ENCODE assay signal across 9 mouse cellular contexts in genomic region chr4:130081345-130082190, GRCm38 (mm10). TPM values are rescaled to one million over a fixed set of nuclear protein-coding genes. Genes with fewer than 3 reads are reported as not detected.
DNase-seq lines count a peak whose midpoint lies in the region; ATAC-seq lines count a peak whose summit lies in the region.
"Had no signal": no experiment of that assay in that cellular context is flagged by ENCODE, and none has a peak within 500 bp of the region (broad histone marks: within the 10 kb centered on the region; RNA-seq: fewer than 3 reads in every experiment).

No protein-coding gene starts in this region.

- H3K36me3 ChIP-seq in neural tube, embryonic 13.5 days = no peaks in the 10 kb centered on the region
- no peaks in the 10 kb centered on the region for H3K36me3 ChIP-seq in hindbrain, embryonic 16.5 days (ENCODE audit: control insufficient read depth, insufficient read depth, low read length)

- ATAC-seq in neural tube, embryonic 13.5 days (ENCODE audit: low read depth) = peak; percentile 54
- ATAC-seq in hindbrain, embryonic 16.5 days = peak; percentile 92
- no peak for ATAC-seq in inflammation-experienced regulatory T-cells, adult 6 months

- H3K9ac ChIP-seq in neural tube, embryonic 13.5 days = peak overlapping the region; percentile 5; the same call in 1 of the 2 replicates
- no peak overlapping the region for H3K9ac ChIP-seq in hindbrain, embryonic 16.5 days (ENCODE audit: low read depth, low read length)

- H3K27me3 ChIP-seq in neural tube, embryonic 13.5 days = peaks cover 14% of the 10 kb centered on the region
- no peaks in the 10 kb centered on the region; the same call in 1 of the 2 replicates for H3K27me3 ChIP-seq in hindbrain, embryonic 16.5 days (replicated peaks; ENCODE audit: control insufficient read depth, insufficient read depth, low read length)

- 74% methylated on average over 19 of the region's 19 CpGs for WGBS in neural tube, embryonic 13.5 days
- WGBS in hindbrain, embryonic 16.5 days = 64% methylated on average over 19 of the region's 19 CpGs

- no peak overlapping the region for H3K4me2 ChIP-seq in neural tube, embryonic 13.5 days
- peak overlapping the region; percentile 2; the same call in 1 of the 2 replicates for H3K4me2 ChIP-seq in hindbrain, embryonic 16.5 days (ENCODE audit: low read length)

- no peaks in the 10 kb centered on the region for H3K9me3 ChIP-seq in neural tube, embryonic 13.5 days
- no peaks in the 10 kb centered on the region for H3K9me3 ChIP-seq in hindbrain, embryonic 16.5 days (ENCODE audit: control insufficient read depth, low read length)

- H3K4me1 ChIP-seq in neural tube, embryonic 13.5 days (replicated peaks) = peaks cover 30% of the 10 kb centered on the region
- H3K4me1 ChIP-seq in hindbrain, embryonic 16.5 days (ENCODE audit: control insufficient read depth, insufficient read depth, low read depth, low read length) = peaks cover 36% of the 10 kb centered on the region

- 0 out of 2 replicates have a peak overlapping the region, but pooled peaks have one; percentile 28 for H3K27ac ChIP-seq in neural tube, embryonic 13.5 days (replicated peaks)
- peak overlapping the region; percentile 47; the same call in 1 of the 2 replicates for H3K27ac ChIP-seq in hindbrain, embryonic 16.5 days (ENCODE audit: low read depth, low read length)

- no peak overlapping the region for H3K4me3 ChIP-seq in neural tube, embryonic 13.5 days
- no peak overlapping the region for H3K4me3 ChIP-seq in hindbrain, embryonic 16.5 days (ENCODE audit: low read length)

- intact Hi-C loops in left cerebral cortex, postnatal 4 days (cut with DNase I) = no loop called here

- no peak for DNase-seq in neural tube, embryonic 10.5 days (ENCODE audit: extremely low spot score, low spot score)
- peak; percentile 45 for DNase-seq in brain, embryonic 18.5 days (ENCODE audit: low read depth, low spot score)
- peak; percentile 42 for DNase-seq in gastrocnemius, adult 18-20 months (ENCODE audit: low spot score)
- peak; percentile 96 for DNase-seq in left cerebral cortex, postnatal 4 days
- peak; percentile 87 for DNase-seq in right cerebral cortex, postnatal 4 days

RNA-seq across cellular contexts. Expression of gene Pef1, which starts 20.8 kb away (rescaled TPM):
- polyA plus RNA-seq in neural tube, embryonic 13.5 days (2015; fragmentation: Nextera tagmentation; extraction: Ambion mirVana) = 61.8 and 62.9 TPM in 2 replicates
- 10 to 100 TPM; 33.7 to 38.6 TPM for total RNA-seq in gastrocnemius, adult 18-20 months (2021)
- 69.0 and 71.3 TPM in 2 replicates for polyA plus RNA-seq in hindbrain, embryonic 16.5 days (2015; fragmentation: Nextera tagmentation; extraction: Ambion mirVana)
- 10 to 100 TPM; 33.8 to 36.1 TPM for total RNA-seq in left cerebral cortex, postnatal 4 days (2021)
- polyA plus RNA-seq in inflammation-experienced regulatory T-cells, adult 6 months (2017; shearing (Covaris generic)) = 10 to 100 TPM; 35.8 to 44.4 (median 36.9) TPM

RNA-seq across cellular contexts. Expression of gene Col16a1, which starts 33.9 kb away (rescaled TPM):
- polyA plus RNA-seq in neural tube, embryonic 13.5 days (2015; fragmentation: Nextera tagmentation; extraction: Ambion mirVana) = 11.9 and 14.7 TPM in 2 replicates
- total RNA-seq in gastrocnemius, adult 18-20 months (2021) = 1 to 10 TPM; 2.5 to 2.9 TPM
- 11.8 and 16.2 TPM in 2 replicates for polyA plus RNA-seq in hindbrain, embryonic 16.5 days (2015; fragmentation: Nextera tagmentation; extraction: Ambion mirVana)
- 10 to 100 TPM; 19.5 to 24.1 TPM for total RNA-seq in left cerebral cortex, postnatal 4 days (2021)
- polyA plus RNA-seq in inflammation-experienced regulatory T-cells, adult 6 months (2017; shearing (Covaris generic)) = not detected

RNA-seq across cellular contexts. Expression of gene Hcrtr1, which starts 57.6 kb away (rescaled TPM):
- polyA plus RNA-seq in neural tube, embryonic 13.5 days (2015; fragmentation: Nextera tagmentation; extraction: Ambion mirVana) = 0.39 and 0.71 TPM in 2 replicates
- total RNA-seq in gastrocnemius, adult 18-20 months (2021) = not detected
- polyA plus RNA-seq in hindbrain, embryonic 16.5 days (2015; fragmentation: Nextera tagmentation; extraction: Ambion mirVana) = 5.7 and 8.6 TPM in 2 replicates
- total RNA-seq in left cerebral cortex, postnatal 4 days (2021) = 1 to 10 TPM; 1.9 to 3.6 TPM
- polyA plus RNA-seq in inflammation-experienced regulatory T-cells, adult 6 months (2017; shearing (Covaris generic)) = not detected
- polyA plus RNA-seq: intestine, embryonic 14.5 days had no signal

Comparison
In these comparisons a context has a peak if more than half of its experiments do, and no peak if none do; other contexts are left out.
1. RNA of gene Col16a1, which starts 33.9 kb away (polyA plus RNA-seq): 11.9 to 14.7 TPM in neural tube, embryonic 13.5 days and 11.8 to 16.2 TPM in hindbrain, embryonic 16.5 days; not detected in inflammation-experienced regulatory T-cells, adult 6 months; every median in the first group is over 10 times any median in the second.